Mouse (Mus musculus): ENCODE results near the gene Abcb8. TPM values are rescaled to one million over a fixed set of nuclear protein-coding genes. Genes with fewer than 3 reads are reported as not detected.

Gene Abcb8
- polyA plus RNA-seq, 1 experiment from 2014 or later: 45.7 TPM

- 0 out of 2 replicates have a peak, but pooled peaks have one; percentile 2 for ATAC-seq (ENCODE audit: low FRiP score)
These were observed 60.0 kb downstream of the Abcb8 start for GRCm38 (mm10) chr5:24453283-24453984.

GRCm38 (mm10) chr5:24453985-24454303, 60.5 kb downstream of the Abcb8 start:
- H3K36me3 ChIP-seq: peaks cover 17% of the 10 kb centered on the region

More at GRCm38 (mm10) chr5:24453283-24453984, 60.0 kb downstream of the Abcb8 start:
- peaks cover 15% of the 10 kb centered on the region for H3K36me3 ChIP-seq
- H3K9ac ChIP-seq: peak overlapping the region; percentile 97
- WGBS: 0% methylated on average over 5 of the region's 5 CpGs
- H3K27ac ChIP-seq: peak overlapping the region; percentile 95
- H3K9me3 ChIP-seq: no peaks in the 10 kb centered on the region
- peak overlapping the region; percentile 90 for H3K4me3 ChIP-seq
- no peaks in the 10 kb centered on the region; the same call in 1 of the 2 replicates for H3K27me3 ChIP-seq
- H3K4me1 ChIP-seq (replicated peaks): peaks cover 45% of the 10 kb centered on the region
- peak overlapping the region; percentile 100 for H3K4me2 ChIP-seq

GRCm38 (mm10) chr5:24455076-24455475, 61.6 kb downstream of the Abcb8 start:
- ATAC-seq (ENCODE audit: low FRiP score): no peak
- Histone ChIP-seq H3K4me2 (peak overlapping the region; percentile 100), H3K27ac (peak overlapping the region; percentile 62), H3K4me3 (peak overlapping the region; percentile 90), H3K9ac (peak overlapping the region; percentile 97), H3K9me3 (no peaks in the 10 kb centered on the region), H3K4me1 (replicated peaks) (peaks cover 45% of the 10 kb centered on the region), H3K27me3 (no peaks in the 10 kb centered on the region; the same call in 1 of the 2 replicates), H3K36me3 (peaks cover 17% of the 10 kb centered on the region)
- 68% methylated on average over 3 of the region's 3 CpGs for WGBS

More at GRCm38 (mm10) chr5:24453985-24454303, 60.5 kb downstream of the Abcb8 start:
- Histone ChIP-seq H3K27me3 (no peaks in the 10 kb centered on the region; the same call in 1 of the 2 replicates), H3K9ac (peak overlapping the region; percentile 97), H3K9me3 (no peaks in the 10 kb centered on the region), H3K4me1 (replicated peaks) (peaks cover 45% of the 10 kb centered on the region), H3K27ac (peak overlapping the region; percentile 95), H3K4me2 (peak overlapping the region; percentile 100), H3K4me3 (peak overlapping the region; percentile 90)
- 7% methylated on average over 2 of the region's 2 CpGs for WGBS
- ATAC-seq (ENCODE audit: low FRiP score): no peak

GRCm38 (mm10) chr5:24455613-24456012, 62.1 kb downstream of the Abcb8 start:
- no peak for ATAC-seq (ENCODE audit: low FRiP score)
- Histone ChIP-seq H3K9ac (peak overlapping the region; percentile 97), H3K4me3 (peak overlapping the region; percentile 90), H3K9me3 (no peaks in the 10 kb centered on the region), H3K4me1 (replicated peaks) (peaks cover 46% of the 10 kb centered on the region), H3K27ac (peak overlapping the region; percentile 62; the same call in 1 of the 2 replicates), H3K36me3 (peaks cover 17% of the 10 kb centered on the region), H3K27me3 (no peaks in the 10 kb centered on the region), H3K4me2 (peak overlapping the region; percentile 100)
- WGBS: 45% methylated on average over 7 of the region's 7 CpGs

Other genes with a start within 250 kb of the Abcb8 start
- gene Nupl2, start 228.7 kb upstream of the Abcb8 start, polyA plus RNA-seq (2015; fragmentation: Nextera tagmentation; extraction: Ambion mirVana): 17.1 and 18.5 TPM in 2 replicates
- 12.8 and 14.2 TPM in 2 replicates for gene Kcnh2, start 42.1 kb upstream of the Abcb8 start, polyA plus RNA-seq (2015; fragmentation: Nextera tagmentation; extraction: Ambion mirVana)
- 9.8 and 10.2 TPM in 2 replicates for gene Nos3, start 28.9 kb upstream of the Abcb8 start, polyA plus RNA-seq (2015; fragmentation: Nextera tagmentation; extraction: Ambion mirVana)
- gene Atg9b, start 1.5 kb upstream of the Abcb8 start, polyA plus RNA-seq (2015; fragmentation: Nextera tagmentation; extraction: Ambion mirVana): 0.57 and 0.93 TPM in 2 replicates
- gene Asic3, start 19.7 kb downstream of the Abcb8 start, polyA plus RNA-seq (2015; fragmentation: Nextera tagmentation; extraction: Ambion mirVana): 0.94 and 1.3 TPM in 2 replicates
- 104 and 106 TPM in 2 replicates for gene Cdk5, start 29.9 kb downstream of the Abcb8 start, polyA plus RNA-seq (2015; fragmentation: Nextera tagmentation; extraction: Ambion mirVana)
- gene Slc4a2, start 30.2 kb downstream of the Abcb8 start, polyA plus RNA-seq (2015; fragmentation: Nextera tagmentation; extraction: Ambion mirVana): 22.5 and 28.5 TPM in 2 replicates
- gene Fastk, start 51.6 kb downstream of the Abcb8 start, polyA plus RNA-seq (2015; fragmentation: Nextera tagmentation; extraction: Ambion mirVana): 88.1 and 96.1 TPM in 2 replicates
- 51.9 and 57.4 TPM in 2 replicates for gene Tmub1, start 54.2 kb downstream of the Abcb8 start, polyA plus RNA-seq (2015; fragmentation: Nextera tagmentation; extraction: Ambion mirVana)
- gene Agap3, start 58.5 kb downstream of the Abcb8 start, polyA plus RNA-seq (2015; fragmentation: Nextera tagmentation; extraction: Ambion mirVana): 47.8 and 50.3 TPM in 2 replicates
- gene Gbx1, start 133.5 kb downstream of the Abcb8 start, polyA plus RNA-seq (2015; fragmentation: Nextera tagmentation; extraction: Ambion mirVana): 4.6 and 5.1 TPM in 2 replicates
- 0.16 and 0.49 TPM in 2 replicates for gene Asb10, start 147.3 kb downstream of the Abcb8 start, polyA plus RNA-seq (2015; fragmentation: Nextera tagmentation; extraction: Ambion mirVana)
- 0.12 and 0.19 TPM in 2 replicates for gene 4931409K22Rik, start 163.1 kb downstream of the Abcb8 start, polyA plus RNA-seq (2015; fragmentation: Nextera tagmentation; extraction: Ambion mirVana)
- gene Abcf2, start 183.8 kb downstream of the Abcb8 start, polyA plus RNA-seq (2015; fragmentation: Nextera tagmentation; extraction: Ambion mirVana): 91.6 and 92.3 TPM in 2 replicates
- gene Chpf2, start 193.1 kb downstream of the Abcb8 start, polyA plus RNA-seq (2015; fragmentation: Nextera tagmentation; extraction: Ambion mirVana): 17.4 and 19.9 TPM in 2 replicates
- gene Smarcd3, start 230.7 kb downstream of the Abcb8 start, polyA plus RNA-seq (2015; fragmentation: Nextera tagmentation; extraction: Ambion mirVana): 86.2 and 87.6 TPM in 2 replicates

All from hindbrain, embryonic 13.5 days (tissue).